Mouse (Mus musculus) megakaryocyte, embryonic 14.5 days (primary cell): ENCODE data around the gene Ifna11.

Experiments used
- FLI1 ChIP-seq: IDR thresholded peaks from 2 replicates; pipeline ENCODE4 v1.6.1; 2012; ENCODE audit warnings: low read length, inconsistent platforms, mixed read lengths
- GATA1 ChIP-seq: IDR thresholded peaks from 3 replicates; pipeline ENCODE4 v1.6.1; 2012; ENCODE audit warnings: mixed read lengths, low read length, inconsistent platforms, borderline replicate concordance

GRCm38 (mm10) chr4:88822995-88823394 lies 3.2 kb downstream of the Ifna11 start:
- TF ChIP-seq GATA1 (no peak), FLI1 (no peak)
